Mouse (Mus musculus): ENCODE measurements around the gene Olfr1051. TPM values are rescaled to one million over a fixed set of nuclear protein-coding genes. Genes with fewer than 3 reads are reported as not detected.
"Not testable (repeated sequence)": the region's sequence is repeated elsewhere in the genome, so short reads cannot be mapped to it uniquely, and the experiment has no call there.

The Olfr1051 gene
- polyA plus RNA-seq (2017; shearing (Covaris generic)), result not detected

GRCm38 (mm10) chr2:86278988-86279387, at the start of gene Olfr1051:
Olfr1051 (minus strand) TSS chr2:86279088.
- ATAC-seq, result not testable (repeated sequence)

- no peak for ATAC-seq
Observed at GRCm38 (mm10) chr2:86315184-86315583, 36.3 kb upstream of the Olfr1051 start, which contains the start of gene Olfr1053. Olfr1053 (minus strand) TSS chr2:86315284.

- no peak for ATAC-seq
Observed at GRCm38 (mm10) chr2:86292155-86292554, 13.3 kb upstream of the Olfr1051 start, which contains the start of gene Olfr1052. Olfr1052 (plus strand) TSS chr2:86292455.

- not testable (repeated sequence) for ATAC-seq
Observed at GRCm38 (mm10) chr2:86258228-86258627, 20.7 kb downstream of the Olfr1051 start, which contains the start of gene Olfr1049. Olfr1049 (minus strand) TSS chr2:86258328.

GRCm38 (mm10) chr2:86240189-86240588, 38.7 kb downstream of the Olfr1051 start, which contains the start of gene Olfr1048:
Olfr1048 (minus strand) TSS chr2:86240289.
- no peak for ATAC-seq

GRCm38 (mm10) chr2:86231301-86231700, 47.6 kb downstream of the Olfr1051 start, which contains the start of gene Olfr1047:
Olfr1047 (minus strand) TSS chr2:86231401.
- no peak for ATAC-seq

Other genes starting within 250 kb of the Olfr1051 start
- not detected for gene Olfr1034, start 233.2 kb downstream of the Olfr1051 start, polyA plus RNA-seq (2017; shearing (Covaris generic))
- not detected for gene Olfr1036, start 205.1 kb downstream of the Olfr1051 start, polyA plus RNA-seq (2017; shearing (Covaris generic))
- gene Olfr1037, start 191.7 kb downstream of the Olfr1051 start, polyA plus RNA-seq (2017; shearing (Covaris generic)), result not detected
- not detected for gene Olfr1039, start 143.2 kb downstream of the Olfr1051 start, polyA plus RNA-seq (2017; shearing (Covaris generic))
- not detected for gene Olfr1040, start 132.4 kb downstream of the Olfr1051 start, polyA plus RNA-seq (2017; shearing (Covaris generic))
- not detected for gene Olfr1042, start 117.2 kb downstream of the Olfr1051 start, polyA plus RNA-seq (2017; shearing (Covaris generic))
- not detected for gene Olfr1043, start 111.6 kb downstream of the Olfr1051 start, polyA plus RNA-seq (2017; shearing (Covaris generic))
- not detected for gene Olfr1044, start 101.3 kb downstream of the Olfr1051 start, polyA plus RNA-seq (2017; shearing (Covaris generic))
- not detected for gene Olfr52, start 93.4 kb downstream of the Olfr1051 start, polyA plus RNA-seq (2017; shearing (Covaris generic))
- gene Olfr1045, start 76.1 kb downstream of the Olfr1051 start, polyA plus RNA-seq (2017; shearing (Covaris generic)), result not detected
- gene Olfr1046, start 59.8 kb downstream of the Olfr1051 start, polyA plus RNA-seq (2017; shearing (Covaris generic)), result not detected
- gene Olfr1047, start 47.7 kb downstream of the Olfr1051 start, polyA plus RNA-seq (2017; shearing (Covaris generic)), result not detected
- gene Olfr1048, start 38.8 kb downstream of the Olfr1051 start, polyA plus RNA-seq (2017; shearing (Covaris generic)), result not detected
- not detected for gene Olfr1049, start 20.8 kb downstream of the Olfr1051 start, polyA plus RNA-seq (2017; shearing (Covaris generic))
- gene Olfr1052, start 13.4 kb upstream of the Olfr1051 start, polyA plus RNA-seq (2017; shearing (Covaris generic)), result under 1 TPM in 1 of 2 experiments, not detected in 1; 0.48 TPM
- not detected for gene Olfr1053, start 36.2 kb upstream of the Olfr1051 start, polyA plus RNA-seq (2017; shearing (Covaris generic))
- not detected for gene Olfr1054, start 56.3 kb upstream of the Olfr1051 start, polyA plus RNA-seq (2017; shearing (Covaris generic))
- gene Olfr1055, start 71.2 kb upstream of the Olfr1051 start, polyA plus RNA-seq (2017; shearing (Covaris generic)), result not detected
- gene Olfr1056, start 83.4 kb upstream of the Olfr1051 start, polyA plus RNA-seq (2017; shearing (Covaris generic)), result not detected
- gene Olfr1057, start 99.3 kb upstream of the Olfr1051 start, polyA plus RNA-seq (2017; shearing (Covaris generic)), result not detected
- not detected for gene Olfr1058, start 109.5 kb upstream of the Olfr1051 start, polyA plus RNA-seq (2017; shearing (Covaris generic))
- not detected for gene Olfr1061, start 135.0 kb upstream of the Olfr1051 start, polyA plus RNA-seq (2017; shearing (Covaris generic))
- not detected for gene Olfr1062, start 147.7 kb upstream of the Olfr1051 start, polyA plus RNA-seq (2017; shearing (Covaris generic))
- gene Olfr1065, start 171.5 kb upstream of the Olfr1051 start, polyA plus RNA-seq (2017; shearing (Covaris generic)), result not detected
- not detected for gene Olfr1066, start 177.2 kb upstream of the Olfr1051 start, polyA plus RNA-seq (2017; shearing (Covaris generic))
- not detected for gene Olfr228, start 208.3 kb upstream of the Olfr1051 start, polyA plus RNA-seq (2017; shearing (Covaris generic))
- not detected for gene Olfr1076, start 229.4 kb upstream of the Olfr1051 start, polyA plus RNA-seq (2017; shearing (Covaris generic))